Mouse (Mus musculus) CH12.LX (cell line): Measurements from ENCODE around the gene Cacna1b. TPM values are rescaled to one million over a fixed set of nuclear protein-coding genes. Genes with fewer than 3 reads are reported as not detected.

Experiments
- DNase-seq: peaks from one replicate; pipeline ENCODE4 v3.0.0-alpha.2; 2013; ENCODE audit errors: extremely low read depth
- H3K27ac ChIP-seq: 2 replicates; pipeline ENCODE4 v1.5.1; 2012; ENCODE audit warnings: low read depth, mild to moderate bottlenecking, control low read depth, moderate library complexity; ENCODE audit not compliant: insufficient read depth
- H3K27me3 ChIP-seq: replicated peaks from 2 replicates; pipeline ENCODE3; 2012; ENCODE audit warnings: inconsistent platforms
- H3K36me3 ChIP-seq, 2 experiments: replicated peaks in 1 of 2; 2 replicates each; pipeline versions ENCODE3 to v1.6.1; 2012; ENCODE audit warnings: inconsistent platforms in 1 of 2, low read length in 1 of 2, mild to moderate bottlenecking in 1 of 2, mixed read lengths in 1 of 2, moderate library complexity in 1 of 2; ENCODE audit not compliant: control insufficient read depth in 1 of 2, insufficient read depth in 1 of 2
- H3K4me1 ChIP-seq, 2 experiments: 2 replicates each; pipeline ENCODE4 v1.6.1; 2012; ENCODE audit warnings: inconsistent platforms in 1 of 2, moderate library complexity in 1 of 2; ENCODE audit not compliant: insufficient read depth in 2 of 2, control insufficient read depth in 1 of 2
- H3K4me2 ChIP-seq: 2 replicates; pipeline ENCODE4 v1.6.1; 2012; ENCODE audit warnings: low read depth, mild to moderate bottlenecking, control low read depth; ENCODE audit not compliant: poor library complexity, insufficient read depth, severe bottlenecking
- H3K4me3 ChIP-seq, 3 experiments: fragments of 150-350 bp in 1 of 3; sonication (generic) in 1 of 3; replicated peaks in 1 of 3; 2 replicates each; pipeline versions ENCODE3 to v1.5.1; 2011 to 2012; ENCODE audit warnings: low read depth in 2 of 3, low read length in 2 of 3, mild to moderate bottlenecking in 2 of 3, moderate library complexity in 2 of 3, control low read depth in 1 of 3, improper control_type of control experiment in 1 of 3, inconsistent platforms in 1 of 3, mixed read lengths in 1 of 3; ENCODE audit not compliant: poor library complexity in 1 of 3
- H3K79me2 ChIP-seq: replicated peaks from 2 replicates; pipeline ENCODE4 v1.6.1; 2012; ENCODE audit warnings: mild to moderate bottlenecking, moderate library complexity; ENCODE audit not compliant: control insufficient read depth, poor library complexity, insufficient read depth, severe bottlenecking; ENCODE audit errors: extremely low read depth
- H3K9ac ChIP-seq: 2 replicates; pipeline ENCODE4 v1.6.1; 2012; ENCODE audit warnings: low read depth, mild to moderate bottlenecking, control low read depth, moderate library complexity; ENCODE audit not compliant: insufficient read depth
- H3K9me3 ChIP-seq: replicated peaks from 2 replicates; pipeline ENCODE3; 2012; ENCODE audit warnings: low read length, inconsistent platforms, mixed read lengths
- CTCF ChIP-seq, 2 experiments: IDR thresholded peaks in 1 of 2; conservative IDR thresholded peaks in 1 of 2; 2 replicates each; pipeline ENCODE4 v1.5.1; 2011 to 2012; ENCODE audit warnings: low read depth in 2 of 2, low read length in 2 of 2, improper control_type of control experiment in 1 of 2, inconsistent platforms in 1 of 2, mild to moderate bottlenecking in 1 of 2, moderate library complexity in 1 of 2
- HCFC1 ChIP-seq: IDR thresholded peaks from 2 replicates; pipeline ENCODE4 v1.6.1; 2012; ENCODE audit warnings: low read depth, mild to moderate bottlenecking, inconsistent platforms, low read length, improper control_type of control experiment
- JUN ChIP-seq: IDR thresholded peaks from 2 replicates; pipeline ENCODE4 v1.6.1; 2011; ENCODE audit warnings: low read depth, mild to moderate bottlenecking, low read length, improper control_type of control experiment, moderate library complexity; ENCODE audit not compliant: insufficient read depth
- KAT2A ChIP-seq: IDR thresholded peaks from 2 replicates; pipeline ENCODE4 v1.6.1; 2012; ENCODE audit warnings: low read length, improper control_type of control experiment, inconsistent platforms; ENCODE audit not compliant: insufficient replicate concordance
- MAFK ChIP-seq: IDR thresholded peaks from 2 replicates; pipeline ENCODE4 v1.6.1; 2011; ENCODE audit warnings: low read length, improper control_type of control experiment; ENCODE audit not compliant: insufficient replicate concordance
- MAX ChIP-seq: IDR thresholded peaks from 2 replicates; pipeline ENCODE4 v1.6.1; 2011; ENCODE audit warnings: low read length, improper control_type of control experiment
- MEF2A ChIP-seq: IDR thresholded peaks from 2 replicates; pipeline ENCODE4 v1.6.1; 2014; ENCODE audit warnings: low read depth, mild to moderate bottlenecking, inconsistent platforms, low read length, improper control_type of control experiment, borderline replicate concordance
- MYC ChIP-seq: IDR thresholded peaks from 2 replicates; pipeline ENCODE4 v1.6.1; 2011; ENCODE audit warnings: low read depth, mild to moderate bottlenecking, improper control_type of control experiment, low read length
- NRF1 ChIP-seq: IDR thresholded peaks from 2 replicates; pipeline ENCODE4 v1.6.1; 2014; ENCODE audit warnings: low read depth, mild to moderate bottlenecking, inconsistent platforms, low read length, improper control_type of control experiment, moderate library complexity
- RAD21 ChIP-seq: IDR thresholded peaks from 2 replicates; pipeline ENCODE4 v1.6.1; 2011; ENCODE audit warnings: low read depth, mild to moderate bottlenecking, low read length, improper control_type of control experiment, moderate library complexity
- RCOR1 ChIP-seq: conservative IDR thresholded peaks from 2 replicates; pipeline ENCODE4 v1.6.1; 2012; ENCODE audit warnings: low read depth, mild to moderate bottlenecking, inconsistent platforms, low read length, improper control_type of control experiment
- SMC3 ChIP-seq: IDR thresholded peaks from 2 replicates; pipeline ENCODE4 v1.6.1; 2011; ENCODE audit warnings: low read depth, low read length, improper control_type of control experiment
- TBP ChIP-seq: conservative IDR thresholded peaks from 2 replicates; pipeline ENCODE4 v1.6.1; 2011; ENCODE audit warnings: low read depth, low read length, improper control_type of control experiment
- UBTF ChIP-seq: IDR thresholded peaks from 2 replicates; pipeline ENCODE4 v1.6.1; 2012; ENCODE audit warnings: low read depth, mild to moderate bottlenecking, inconsistent platforms, low read length, improper control_type of control experiment, moderate library complexity
- USF1 ChIP-seq: IDR thresholded peaks from 2 replicates; pipeline ENCODE4 v1.6.1; 2014; ENCODE audit warnings: low read depth, mild to moderate bottlenecking, inconsistent platforms, low read length, improper control_type of control experiment
- USF2 ChIP-seq: conservative IDR thresholded peaks from 2 replicates; pipeline ENCODE4 v1.6.1; 2011; ENCODE audit warnings: low read depth, low read length, improper control_type of control experiment
- ZC3H11A ChIP-seq: IDR thresholded peaks from 2 replicates; pipeline ENCODE4 v1.6.1; 2012; ENCODE audit warnings: low read depth, mild to moderate bottlenecking, inconsistent platforms, low read length, improper control_type of control experiment
- ZKSCAN1 ChIP-seq: IDR thresholded peaks from 2 replicates; pipeline ENCODE4 v1.6.1; 2012; ENCODE audit warnings: low read depth, inconsistent platforms, low read length, improper control_type of control experiment, borderline replicate concordance
- ZMIZ1 ChIP-seq: IDR thresholded peaks from 2 replicates; pipeline ENCODE4 v1.6.1; 2012; ENCODE audit warnings: low read depth, mild to moderate bottlenecking, inconsistent platforms, low read length, improper control_type of control experiment
- dilution Hi-C: fragments of 300-500 bp; cut with MboI; formaldehyde crosslinking; loops from 2 replicates; pipeline ENCODE4 v1.14.3; 2020; ENCODE audit warnings: low sequenced_read_pairs; ENCODE audit not compliant: extremely low pct_unique_long_range_greater_than_20kb, extremely low pct_ligation_motif_present
- in situ Hi-C: fragments of 300-500 bp; cut with MboI; formaldehyde crosslinking; loops from 3 replicates; pipeline ENCODE4 v1.14.3; 2019; ENCODE audit warnings: low sequenced_read_pairs, low pct_ligation_motif_present, low pct_unique_long_range_greater_than_20kb, mixed read lengths
- polyA plus RNA-seq: library from polyadenylated mRNA; unstranded; fragments of >175 nt; gene quantifications from 2 replicates; pipeline ENCODE4 v1.2.1, GENCODE M21; 2012; ENCODE audit warnings: low read depth; ENCODE audit not compliant: insufficient read length
- total RNA-seq, 2 experiments: library from RNA; depleted of rRNA; stranded (reverse); fragments of 300-350 nt in 1 of 2; fragments of >200 nt in 1 of 2; gene quantifications; 2 replicates each; pipeline ENCODE4 v1.2.3; 2012 to 2014

Cacna1b gene
- total and polyA plus RNA-seq, 3 experiments = 0.16 to 0.72 TPM; not detected in 1

DNA sequence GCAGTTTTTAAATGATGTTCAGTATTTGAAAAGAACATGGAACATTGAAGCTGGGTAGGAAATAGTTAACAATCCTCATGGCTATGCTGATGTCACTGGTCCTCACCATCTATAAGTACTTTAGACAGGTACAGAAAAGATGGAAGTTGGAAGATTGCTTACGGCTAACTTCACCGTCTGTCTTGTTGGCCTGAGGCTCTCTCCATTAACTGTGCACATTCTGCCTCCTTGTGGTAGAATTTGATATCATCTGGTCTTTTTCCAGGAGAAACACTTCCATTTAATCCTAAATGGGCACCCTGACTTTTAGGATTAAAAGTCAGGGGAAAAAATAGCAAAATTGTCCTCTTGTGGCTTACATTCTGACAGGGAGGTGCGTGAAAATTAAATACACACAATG is 194.4 kb downstream of the Cacna1b start:
- no peak overlapping the region for H3K4me3 ChIP-seq
- dilution Hi-C loops = no loop called here
- in situ Hi-C loops = loop anchor here (5.0 to 10.0 kb wide), 3 partner anchors 164 to 274 kb away; partner anchors contain the start of gene Il1f10
- TF ChIP-seq TBP = no peak
- peak; percentile 89 for TF ChIP-seq SMC3
- no peak for TF ChIP-seq MYC
- TF ChIP-seq ZC3H11A = peak; percentile 32; the same call in 1 of the 2 replicates
- no peak for TF ChIP-seq NRF1
- TF ChIP-seq CTCF (conservative IDR thresholded peaks at IDR 0.05 in 1 of 2, IDR thresholded peaks at IDR 0.05 in 1 of 2; ENCODE audit: low read depth in 2 of 2, low read length in 2 of 2) = peak; percentile 24 to 88; a peak in 3 of 4 replicates
- TF ChIP-seq RAD21 = peak; percentile 94
- TF ChIP-seq HCFC1 = no peak
- TF ChIP-seq ZMIZ1 = no peak
- no peak for TF ChIP-seq MEF2A
- no peak for TF ChIP-seq ZKSCAN1
- TF ChIP-seq USF2 = no peak
- no peaks in the 10 kb centered on the region for H3K36me3 ChIP-seq
- H3K4me1 ChIP-seq = peaks cover 0 to 15% of the 10 kb centered on the region in 2 experiments; a peak in 2 of 4 replicates
- no peak overlapping the region for H3K27ac ChIP-seq
- H3K4me2 ChIP-seq = no peak overlapping the region; the same call in 1 of the 2 replicates
- H3K79me2 ChIP-seq = no peaks in the 10 kb centered on the region
- no peaks in the 10 kb centered on the region for H3K27me3 ChIP-seq
- peak; percentile 27 for DNase-seq
- H3K9me3 ChIP-seq = no peaks in the 10 kb centered on the region
- no peak overlapping the region for H3K9ac ChIP-seq

DNA sequence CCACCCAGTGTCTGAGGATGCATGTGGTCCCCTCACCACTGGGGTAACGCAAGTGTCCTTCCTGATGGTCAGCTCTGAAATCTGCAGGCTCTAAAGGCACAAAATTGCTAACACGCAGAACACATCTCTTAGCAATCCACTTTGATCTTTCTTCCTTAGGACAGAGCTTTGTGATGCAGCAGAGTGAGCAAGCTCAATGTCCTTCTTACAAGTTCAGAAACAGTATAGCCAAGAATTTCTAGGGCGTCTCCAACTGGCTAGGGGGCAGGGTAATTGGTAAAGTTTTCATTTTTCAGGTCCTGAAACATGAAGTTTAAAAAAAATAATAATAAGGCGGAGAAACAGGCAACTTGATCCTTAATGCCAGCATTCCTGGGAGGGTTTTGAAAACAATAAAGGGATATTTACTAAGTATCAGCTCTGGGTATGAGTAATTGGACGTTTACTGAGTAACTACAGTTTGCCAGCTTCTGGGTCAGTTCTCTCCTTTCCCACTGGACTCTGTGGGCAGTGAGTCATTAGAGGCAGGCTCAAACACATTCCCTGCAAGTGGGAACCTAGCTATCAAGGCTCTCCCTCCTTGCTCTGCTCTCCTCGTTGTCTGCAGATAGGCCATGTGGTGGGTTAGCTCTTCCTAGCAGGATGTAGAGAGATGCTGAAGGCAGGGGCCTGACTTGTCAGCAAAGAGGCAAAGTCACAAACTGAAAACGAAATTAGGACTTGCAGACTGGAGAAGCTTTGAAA is 200.2 kb downstream of the Cacna1b start:
- in situ Hi-C loops = loop anchor here (10.0 kb wide), 2 partner anchors 158 to 268 kb away; partner anchors contain the start of gene Il1f10
- no peak for TF ChIP-seq USF1
- no peak for TF ChIP-seq TBP
- no peak for TF ChIP-seq USF2
- no peak for TF ChIP-seq RCOR1
- TF ChIP-seq MYC = no peak
- no peak for TF ChIP-seq MAFK
- TF ChIP-seq MAX = no peak
- no peak for TF ChIP-seq NRF1
- no peak for TF ChIP-seq ZKSCAN1
- TF ChIP-seq KAT2A = no peak
- no peak for TF ChIP-seq ZC3H11A
- TF ChIP-seq CTCF (conservative IDR thresholded peaks at IDR 0.05 in 1 of 2, IDR thresholded peaks at IDR 0.05 in 1 of 2; ENCODE audit: low read depth in 2 of 2, low read length in 2 of 2) = no peak
- no peak for TF ChIP-seq UBTF
- no peak for TF ChIP-seq MEF2A
- TF ChIP-seq JUN = no peak
- TF ChIP-seq, all 38 proteins: peak for 0
- Histone ChIP-seq H3K9me3 (no peaks in the 10 kb centered on the region), H3K79me2 (no peaks in the 10 kb centered on the region), H3K27ac (no peak overlapping the region), H3K4me3 (no peak overlapping the region), H3K4me2 (no peak overlapping the region), H3K4me1 (no peaks in the 10 kb centered on the region; a peak in 1 of 4 replicates), H3K9ac (no peak overlapping the region), H3K36me3 (no peaks in the 10 kb centered on the region), H3K27me3 (no peaks in the 10 kb centered on the region)
- no peak for DNase-seq
- dilution Hi-C loops = no loop called here
